Mouse (Mus musculus): ENCODE results near the gene Adad2. TPM values are rescaled to one million over a fixed set of nuclear protein-coding genes. Genes with fewer than 3 reads are reported as not detected.

Adad2 gene
- polyA plus RNA-seq, 1 experiment from 2014 or later, result not detected

GRCm38 (mm10) chr8:119580441-119581161 is 31.9 kb upstream of the Adad2 start:
- DNase-seq (ENCODE audit: low read depth, low spot score) (no peak), ATAC-seq (no peak)
- ChIA-PET CTCF (no interaction called here), POLR2A (no interaction called here)
- in situ Hi-C loops (cut with MboI; ENCODE audit: low pct_unique_long_range_greater_than_20kb), result no loop called here
- no peak for TF ChIP-seq CTCF (IDR thresholded peaks at IDR 0.05)
- peaks cover 34% of the 10 kb centered on the region for H3K27me3 ChIP-seq

DNA sequence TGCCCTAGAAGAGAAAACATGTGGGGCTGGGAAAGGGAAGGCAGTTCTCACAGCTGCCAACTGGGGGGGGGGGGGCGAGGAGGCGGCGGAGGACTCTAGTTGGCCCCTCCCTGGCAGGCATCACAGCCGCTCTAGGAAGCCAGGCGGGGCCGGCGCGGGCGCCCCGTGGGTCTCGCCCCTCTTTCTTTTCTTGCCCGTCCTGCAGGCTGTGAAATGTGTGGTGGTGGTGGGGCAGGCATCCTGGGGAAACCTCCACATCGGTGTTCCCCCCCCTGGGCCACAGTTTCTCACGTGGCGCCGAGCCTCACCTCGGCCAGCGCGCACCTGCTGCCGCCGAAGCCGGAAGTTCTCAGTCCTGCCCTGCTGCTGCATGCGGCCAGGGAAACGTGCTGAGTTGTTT is 26.6 kb upstream of the Adad2 start:
- TF ChIP-seq CTCF (IDR thresholded peaks at IDR 0.05), result no peak
- in situ Hi-C loops (cut with MboI; ENCODE audit: low pct_unique_long_range_greater_than_20kb), result no loop called here
- DNase-seq (ENCODE audit: low read depth, low spot score) (no peak), ATAC-seq (no peak)
- peaks cover 6% of the 10 kb centered on the region for H3K27me3 ChIP-seq
- CTCF ChIA-PET, result no interaction called here
- POLR2A ChIA-PET, result no interaction called here

- in situ Hi-C loops (cut with MboI; ENCODE audit: low pct_unique_long_range_greater_than_20kb), result no loop called here
- no peak for DNase-seq (ENCODE audit: low read depth, low spot score)
- ChIA-PET POLR2A (no interaction called here), CTCF (interaction anchor here (1.1 to 1.2 kb wide), 2 partner anchors 12 to 148 kb away, joined by 3 read pairs; no protein-coding TSS in a partner anchor)
- ATAC-seq, result no peak
- no peaks in the 10 kb centered on the region for H3K27me3 ChIP-seq
- TF ChIP-seq CTCF (IDR thresholded peaks at IDR 0.05), result no peak
These were observed 24.2 kb upstream of the Adad2 start for GRCm38 (mm10) chr8:119588321-119588720.

DNA sequence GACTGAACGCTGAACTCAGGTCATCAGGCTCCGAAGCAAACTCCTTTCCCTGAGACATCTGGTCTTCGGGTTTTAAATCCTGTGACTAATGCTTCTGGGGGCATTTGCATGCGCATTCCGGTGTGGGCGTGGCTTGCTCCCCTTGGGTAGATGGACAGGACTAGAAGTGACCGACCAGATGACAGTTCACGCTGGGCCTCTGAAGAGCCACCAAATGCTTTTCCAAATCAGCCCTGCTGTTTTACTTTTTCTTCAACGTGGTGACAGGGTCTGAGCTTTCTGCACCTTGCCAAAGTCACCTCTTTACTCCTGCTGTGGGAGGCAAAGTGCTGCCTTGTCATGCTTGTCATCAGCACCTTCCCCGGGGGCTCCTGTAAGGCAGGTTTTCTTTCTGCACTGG is 23.7 kb upstream of the Adad2 start:
- DNase-seq (ENCODE audit: low read depth, low spot score), result no peak
- ChIA-PET POLR2A (no interaction called here), CTCF (interaction anchor here (1.1 kb wide), 1 partner anchor 148 kb away, joined by 3 read pairs; no protein-coding TSS in a partner anchor)
- TF ChIP-seq CTCF (IDR thresholded peaks at IDR 0.05), result no peak
- in situ Hi-C loops (cut with MboI; ENCODE audit: low pct_unique_long_range_greater_than_20kb), result no loop called here
- ATAC-seq, result no peak
- no peaks in the 10 kb centered on the region for H3K27me3 ChIP-seq

GRCm38 (mm10) chr8:119590348-119590747 is 22.2 kb upstream of the Adad2 start:
- ATAC-seq, result no peak
- H3K27me3 ChIP-seq, result no peaks in the 10 kb centered on the region
- TF ChIP-seq CTCF (IDR thresholded peaks at IDR 0.05), result no peak
- POLR2A ChIA-PET, result no interaction called here
- CTCF ChIA-PET, result no interaction called here
- DNase-seq (ENCODE audit: low read depth, low spot score), result no peak
- in situ Hi-C loops (cut with MboI; ENCODE audit: low pct_unique_long_range_greater_than_20kb), result no loop called here

- ChIA-PET POLR2A (interaction anchor here (0.6 to 0.8 kb wide), 2 partner anchors 13 to 40 kb away, joined by 3 read pairs; no protein-coding TSS in a partner anchor), CTCF (interaction anchor here (1.2 kb wide), 1 partner anchor 85 kb away, joined by 4 read pairs; no protein-coding TSS in a partner anchor)
- ATAC-seq (no peak), DNase-seq (ENCODE audit: low read depth, low spot score) (no peak)
- H3K27me3 ChIP-seq, result no peaks in the 10 kb centered on the region
- in situ Hi-C loops (cut with MboI; ENCODE audit: low pct_unique_long_range_greater_than_20kb), result no loop called here
- no peak for TF ChIP-seq CTCF (IDR thresholded peaks at IDR 0.05)
These were observed 21.1 kb upstream of the Adad2 start for GRCm38 (mm10) chr8:119591456-119591855.

DNA sequence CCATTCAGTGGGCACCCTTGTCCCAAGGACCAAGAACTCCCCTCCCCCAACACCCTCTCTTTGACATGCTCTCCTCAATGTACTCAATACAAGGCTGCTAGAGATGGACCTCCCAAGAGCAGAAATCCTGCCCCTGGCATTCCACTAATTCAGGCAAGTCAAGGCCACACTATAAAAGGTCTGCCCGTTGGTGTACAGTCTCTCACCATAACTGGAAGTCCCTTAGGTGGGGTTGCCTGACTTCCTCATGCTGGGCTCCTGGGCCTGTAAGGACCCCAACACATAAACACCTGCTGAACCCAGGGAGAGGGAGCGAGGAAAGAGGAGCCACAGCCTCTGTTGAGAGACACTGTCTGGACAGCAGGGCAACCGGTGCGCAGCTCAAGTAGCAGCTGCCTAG is 8.8 kb upstream of the Adad2 start:
- no peak for DNase-seq (ENCODE audit: low read depth, low spot score)
- H3K27me3 ChIP-seq, result no peaks in the 10 kb centered on the region
- no peak for ATAC-seq
- TF ChIP-seq CTCF (IDR thresholded peaks at IDR 0.05), result no peak
- in situ Hi-C loops (cut with MboI; ENCODE audit: low pct_unique_long_range_greater_than_20kb), result loop anchor here (10.0 kb wide), 1 partner anchor 189 kb away; no protein-coding TSS in a partner anchor
- POLR2A ChIA-PET, result interaction anchor here (1.1 kb wide), 1 partner anchor 12 kb away, joined by 3 read pairs; no protein-coding TSS in a partner anchor
- CTCF ChIA-PET, result no interaction called here

GRCm38 (mm10) chr8:119604398-119604803 is 8.1 kb upstream of the Adad2 start:
- in situ Hi-C loops (cut with MboI; ENCODE audit: low pct_unique_long_range_greater_than_20kb), result loop anchor here (10.0 kb wide), 1 partner anchor 190 kb away; no protein-coding TSS in a partner anchor
- TF ChIP-seq CTCF (IDR thresholded peaks at IDR 0.05), result no peak
- ATAC-seq, result no peak
- H3K27me3 ChIP-seq, result no peaks in the 10 kb centered on the region
- DNase-seq (ENCODE audit: low read depth, low spot score), result no peak
- CTCF ChIA-PET, result no interaction called here
- POLR2A ChIA-PET, result interaction anchor here (1.1 kb wide), 1 partner anchor 13 kb away, joined by 3 read pairs; no protein-coding TSS in a partner anchor

GRCm38 (mm10) chr8:119604996-119605395 is 7.6 kb upstream of the Adad2 start, which contains the start of gene Taf1c:
Taf1c (minus strand) TSS chr8:119605222.
- TF ChIP-seq CTCF (IDR thresholded peaks at IDR 0.05), result no peak
- in situ Hi-C loops (cut with MboI; ENCODE audit: low pct_unique_long_range_greater_than_20kb), result loop anchor here (5.0 to 10.0 kb wide), 2 partner anchors 153 to 190 kb away; no protein-coding TSS in a partner anchor
- ChIA-PET CTCF (interaction anchor here (1.0 to 2.0 kb wide), 8 partner anchors 39 to 192 kb away, joined by 3 to 9 read pairs (median 4); no protein-coding TSS in a partner anchor), POLR2A (no interaction called here)
- no peaks in the 10 kb centered on the region for H3K27me3 ChIP-seq
- ATAC-seq (peak; percentile 62), DNase-seq (ENCODE audit: low read depth, low spot score) (peak; percentile 54)

GRCm38 (mm10) chr8:119606224-119606623 is 6.3 kb upstream of the Adad2 start:
- in situ Hi-C loops (cut with MboI; ENCODE audit: low pct_unique_long_range_greater_than_20kb), result loop anchor here (5.0 to 10.0 kb wide), 2 partner anchors 154 to 191 kb away; no protein-coding TSS in a partner anchor
- H3K27me3 ChIP-seq, result no peaks in the 10 kb centered on the region
- DNase-seq (ENCODE audit: low read depth, low spot score) (no peak), ATAC-seq (no peak)
- TF ChIP-seq CTCF (IDR thresholded peaks at IDR 0.05), result no peak
- POLR2A ChIA-PET, result no interaction called here
- CTCF ChIA-PET, result interaction anchor here (1.0 to 2.0 kb wide), 7 partner anchors 38 to 193 kb away, joined by 3 to 9 read pairs (median 4); no protein-coding TSS in a partner anchor

DNA sequence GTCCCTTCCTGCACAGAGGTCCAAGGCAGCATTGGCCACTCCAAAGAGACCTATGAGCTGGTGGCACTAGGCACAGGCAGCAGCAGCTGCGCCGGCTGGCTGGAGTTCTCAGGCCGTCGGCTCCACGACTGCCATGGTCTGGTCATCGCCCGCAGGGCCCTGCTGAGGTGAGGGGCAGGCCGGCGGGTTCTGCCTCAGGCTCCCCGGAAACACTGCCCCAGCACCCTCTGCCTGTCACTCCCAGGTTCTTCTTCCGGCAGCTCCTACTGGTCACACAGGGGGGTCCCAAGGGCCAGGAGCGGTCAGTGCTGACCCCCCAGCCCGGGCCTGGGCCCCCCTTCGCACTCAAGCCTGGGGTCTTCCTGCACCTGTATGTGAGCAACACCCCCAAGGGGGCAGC is 2.5 kb downstream of the Adad2 start:
- POLR2A ChIA-PET, result no interaction called here
- CTCF ChIA-PET, result no interaction called here
- in situ Hi-C loops (cut with MboI; ENCODE audit: low pct_unique_long_range_greater_than_20kb), result no loop called here
- no peak for ATAC-seq
- no peak for DNase-seq (ENCODE audit: low read depth, low spot score)
- H3K27me3 ChIP-seq, result peaks cover 30% of the 10 kb centered on the region
- no peak for TF ChIP-seq CTCF (IDR thresholded peaks at IDR 0.05)

Measured in Patski (cell line).